Mouse (Mus musculus): ENCODE measurements around the gene Prelid1. TPM values are rescaled to one million over a fixed set of nuclear protein-coding genes. Genes with fewer than 3 reads are reported as not detected.

Gene Prelid1
- polyA plus RNA-seq, 1 experiment from 2014 or later: 320 TPM

- H3K36me3 ChIP-seq (ENCODE audit: control insufficient read depth, insufficient read depth, low read length): peaks cover 12% of the 10 kb centered on the region
- H3K4me3 ChIP-seq (ENCODE audit: low read depth, low read length): peak overlapping the region; percentile 64
- peaks cover 15% of the 10 kb centered on the region for H3K4me1 ChIP-seq (ENCODE audit: control insufficient read depth, insufficient read depth, low read length)
- 2% methylated on average over 26 of the region's 29 CpGs for WGBS
- peak overlapping the region; percentile 69 for H3K9ac ChIP-seq (ENCODE audit: low read depth, low read length)
- ATAC-seq: peak; percentile 15
- peak overlapping the region; percentile 96 for H3K4me2 ChIP-seq (ENCODE audit: low read length)
- no peaks in the 10 kb centered on the region for H3K27me3 ChIP-seq (ENCODE audit: control insufficient read depth, insufficient read depth, low read depth, low read length)
- H3K27ac ChIP-seq (ENCODE audit: low read length): peak overlapping the region; percentile 70
- no peaks in the 10 kb centered on the region for H3K9me3 ChIP-seq (replicated peaks; ENCODE audit: control insufficient read depth, low read length, poor library complexity, severe bottlenecking)
Observed at GRCm38 (mm10) chr13:55329109-55329682, 8.9 kb downstream of the Prelid1 start.

DNA sequence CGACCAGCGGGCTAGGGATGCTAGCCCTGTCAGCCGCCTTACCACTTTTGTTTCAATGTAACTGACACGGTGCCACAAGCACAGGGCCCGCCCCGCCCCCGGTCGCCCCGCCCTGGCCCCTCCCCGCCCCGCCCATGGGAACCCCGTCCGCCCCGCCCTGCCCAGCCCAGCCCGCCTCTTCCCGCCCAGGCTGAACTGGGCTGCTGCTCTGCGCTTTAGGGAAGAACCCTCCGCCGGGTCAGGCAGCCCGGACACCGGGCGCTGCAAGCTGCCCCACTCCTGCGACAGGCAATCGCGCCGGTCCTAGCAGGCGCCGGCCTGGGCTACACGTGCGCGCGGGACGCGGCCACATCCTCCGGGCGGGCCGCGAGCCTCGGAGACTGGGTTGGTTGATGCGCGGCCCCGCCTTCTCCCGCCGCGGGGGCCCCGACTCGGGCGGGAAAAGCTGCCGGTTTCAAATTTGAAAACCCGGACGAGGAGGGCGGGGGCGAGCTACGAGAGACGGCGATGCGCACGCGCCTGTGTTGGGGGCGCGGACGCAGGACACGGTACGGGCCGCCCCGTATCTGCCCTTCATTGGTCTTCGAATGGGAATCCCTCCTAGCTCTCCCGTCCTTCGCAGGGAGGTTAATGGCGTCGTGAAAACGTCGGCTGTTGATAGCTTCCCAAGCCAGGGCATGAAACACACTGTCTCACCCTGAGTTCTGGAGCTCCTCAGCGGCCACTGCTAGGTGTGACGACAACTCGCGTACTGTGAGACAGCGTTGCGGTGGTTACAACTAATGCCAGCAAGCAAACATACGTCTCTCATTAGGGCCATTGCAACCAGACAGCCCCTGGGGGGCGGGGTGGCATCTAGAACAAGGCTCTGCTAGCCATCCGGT lies 9.6 kb downstream of the Prelid1 start, which contains the start of gene Mxd3:
Gene Mxd3 (minus strand): TSS at position 141 of the 884 bp plus-strand sequence.
- H3K36me3 ChIP-seq (ENCODE audit: control insufficient read depth, insufficient read depth, low read length): peaks cover 12% of the 10 kb centered on the region
- H3K4me1 ChIP-seq (ENCODE audit: control insufficient read depth, insufficient read depth, low read length): peaks cover 15% of the 10 kb centered on the region
- ATAC-seq: peak; percentile 78
- peak within 1 kb of the TSS; percentile 69 for H3K9ac ChIP-seq (ENCODE audit: low read depth, low read length)
- H3K4me2 ChIP-seq (ENCODE audit: low read length): peak within 1 kb of the TSS; percentile 96
- H3K4me3 ChIP-seq (ENCODE audit: low read depth, low read length): peak within 1 kb of the TSS; percentile 64
- peak within 1 kb of the TSS; percentile 70 for H3K27ac ChIP-seq (ENCODE audit: low read length)
- no peaks in the 10 kb centered on the region for H3K27me3 ChIP-seq (ENCODE audit: control insufficient read depth, insufficient read depth, low read depth, low read length)
- under 1% methylated on average over 77 of the region's 82 CpGs for WGBS
- no peaks in the 10 kb centered on the region for H3K9me3 ChIP-seq (replicated peaks; ENCODE audit: control insufficient read depth, low read length, poor library complexity, severe bottlenecking)

- Histone ChIP-seq H3K27me3 (ENCODE audit: control insufficient read depth, insufficient read depth, low read depth, low read length) (no peaks in the 10 kb centered on the region), H3K9ac (ENCODE audit: low read depth, low read length) (peak overlapping the region; percentile 69), H3K9me3 (replicated peaks; ENCODE audit: control insufficient read depth, low read length, poor library complexity, severe bottlenecking) (no peaks in the 10 kb centered on the region), H3K27ac (ENCODE audit: low read length) (peak overlapping the region; percentile 70), H3K4me3 (ENCODE audit: low read depth, low read length) (peak overlapping the region; percentile 64), H3K4me1 (ENCODE audit: control insufficient read depth, insufficient read depth, low read length) (peaks cover 15% of the 10 kb centered on the region), H3K4me2 (ENCODE audit: low read length) (peak overlapping the region; percentile 96), H3K36me3 (ENCODE audit: control insufficient read depth, insufficient read depth, low read length) (peaks cover 4% of the 10 kb centered on the region)
- 51% methylated on average over 14 of the region's 14 CpGs for WGBS
- ATAC-seq: no peak
Observed at GRCm38 (mm10) chr13:55330567-55331400, 10.5 kb downstream of the Prelid1 start.

GRCm38 (mm10) chr13:55332331-55332730 lies 12.0 kb downstream of the Prelid1 start:
- Histone ChIP-seq H3K4me1 (ENCODE audit: control insufficient read depth, insufficient read depth, low read length) (peaks cover 10% of the 10 kb centered on the region), H3K36me3 (ENCODE audit: control insufficient read depth, insufficient read depth, low read length) (no peaks in the 10 kb centered on the region), H3K27me3 (ENCODE audit: control insufficient read depth, insufficient read depth, low read depth, low read length) (no peaks in the 10 kb centered on the region), H3K27ac (ENCODE audit: low read length) (no peak overlapping the region), H3K9me3 (replicated peaks; ENCODE audit: control insufficient read depth, low read length, poor library complexity, severe bottlenecking) (no peaks in the 10 kb centered on the region), H3K9ac (ENCODE audit: low read depth, low read length) (no peak overlapping the region), H3K4me3 (ENCODE audit: low read depth, low read length) (no peak overlapping the region), H3K4me2 (ENCODE audit: low read length) (no peak overlapping the region)
- no peak for ATAC-seq
- 76% methylated on average over 3 of the region's 3 CpGs for WGBS

GRCm38 (mm10) chr13:55335701-55336100 lies 15.4 kb downstream of the Prelid1 start:
- no peaks in the 10 kb centered on the region for H3K9me3 ChIP-seq (replicated peaks; ENCODE audit: control insufficient read depth, low read length, poor library complexity, severe bottlenecking)
- H3K27ac ChIP-seq (ENCODE audit: low read length): no peak overlapping the region
- H3K9ac ChIP-seq (ENCODE audit: low read depth, low read length): no peak overlapping the region
- no peak for ATAC-seq
- H3K4me2 ChIP-seq (ENCODE audit: low read length): no peak overlapping the region
- 89% methylated on average over 4 of the region's 4 CpGs for WGBS
- no peaks in the 10 kb centered on the region for H3K36me3 ChIP-seq (ENCODE audit: control insufficient read depth, insufficient read depth, low read length)
- H3K27me3 ChIP-seq (ENCODE audit: control insufficient read depth, insufficient read depth, low read depth, low read length): no peaks in the 10 kb centered on the region
- no peak overlapping the region for H3K4me3 ChIP-seq (ENCODE audit: low read depth, low read length)
- no peaks in the 10 kb centered on the region for H3K4me1 ChIP-seq (ENCODE audit: control insufficient read depth, insufficient read depth, low read length)

DNA sequence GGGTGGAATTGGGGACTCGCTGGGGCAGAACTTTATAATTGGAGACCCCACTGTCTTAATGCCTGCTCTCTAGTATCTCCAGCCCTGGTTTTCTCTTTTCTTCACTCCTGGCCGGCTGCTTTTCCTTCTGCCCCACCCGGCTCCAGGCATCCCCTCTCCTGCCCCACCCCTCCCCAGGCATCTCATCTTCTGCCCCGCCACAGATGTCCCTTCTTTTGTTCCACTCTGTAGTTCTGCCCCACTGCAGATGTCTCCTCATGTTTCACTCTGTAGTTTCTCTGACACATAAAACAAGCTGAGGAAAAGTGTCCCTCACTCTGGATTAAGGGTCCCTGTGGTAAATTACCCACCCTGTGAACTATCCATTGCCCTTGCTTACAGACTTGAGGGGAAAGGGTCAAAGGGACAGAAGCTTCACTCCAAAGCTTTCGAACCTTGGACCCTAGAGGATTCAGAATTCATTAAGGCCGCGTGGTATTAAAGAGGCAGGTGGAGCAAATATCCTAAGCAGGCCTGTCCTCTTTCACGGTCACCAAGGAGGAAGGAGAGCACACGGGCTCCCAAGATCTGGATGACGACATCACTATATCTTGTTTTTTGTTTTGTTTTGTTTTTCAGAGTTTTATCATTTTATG lies 17.2 kb downstream of the Prelid1 start:
- H3K27ac ChIP-seq (ENCODE audit: low read length): no peak overlapping the region
- no peaks in the 10 kb centered on the region for H3K36me3 ChIP-seq (ENCODE audit: control insufficient read depth, insufficient read depth, low read length)
- H3K27me3 ChIP-seq (ENCODE audit: control insufficient read depth, insufficient read depth, low read depth, low read length): no peaks in the 10 kb centered on the region
- no peak overlapping the region for H3K4me3 ChIP-seq (ENCODE audit: low read depth, low read length)
- H3K9ac ChIP-seq (ENCODE audit: low read depth, low read length): no peak overlapping the region
- WGBS: 65% methylated on average over 10 of the region's 10 CpGs
- H3K4me1 ChIP-seq (ENCODE audit: control insufficient read depth, insufficient read depth, low read length): no peaks in the 10 kb centered on the region
- no peaks in the 10 kb centered on the region for H3K9me3 ChIP-seq (replicated peaks; ENCODE audit: control insufficient read depth, low read length, poor library complexity, severe bottlenecking)
- no peak for ATAC-seq
- no peak overlapping the region for H3K4me2 ChIP-seq (ENCODE audit: low read length)

DNA sequence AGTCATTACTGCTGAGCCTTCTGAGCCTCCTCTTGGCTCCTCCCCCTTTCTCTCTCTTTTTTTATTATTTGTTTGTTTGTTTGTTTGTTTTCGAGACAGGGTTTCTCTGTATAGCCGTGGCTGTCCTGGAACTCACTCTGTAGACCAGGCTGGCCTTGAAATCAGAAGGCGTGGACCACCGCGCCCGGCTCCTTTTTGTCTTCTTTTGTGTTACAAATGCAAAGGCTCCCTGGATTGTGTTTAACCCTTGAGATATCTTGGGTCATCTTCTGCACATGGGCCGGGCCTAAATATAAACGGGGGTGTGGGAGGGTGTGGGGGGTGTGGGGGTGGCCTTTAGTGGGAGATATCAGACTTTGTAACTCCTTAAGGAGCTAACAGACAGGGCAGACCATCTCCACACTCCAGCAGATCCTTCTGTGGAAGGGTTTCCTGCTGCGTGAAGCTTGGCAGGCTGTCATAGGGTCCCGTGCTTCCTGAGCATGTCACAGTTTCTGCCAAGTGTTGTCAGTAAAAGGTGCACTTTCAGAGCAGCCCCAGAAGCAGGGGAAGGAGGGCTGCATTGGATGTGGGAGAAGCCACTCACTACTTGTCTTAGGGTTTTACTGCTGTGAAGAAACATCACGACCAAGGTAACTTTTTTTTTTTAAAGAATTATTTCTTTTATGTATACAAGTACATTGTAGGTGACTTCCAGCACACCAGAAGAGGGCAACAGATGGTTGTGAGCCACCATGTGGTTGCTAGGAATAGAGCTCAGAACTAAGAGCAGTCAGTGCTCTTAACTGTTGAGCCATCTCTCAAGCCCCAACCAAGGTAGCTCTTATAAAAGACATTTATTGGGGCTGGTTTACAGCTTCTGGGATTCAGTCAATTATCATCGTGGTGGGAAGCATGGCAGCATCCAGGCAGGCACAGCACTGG lies 18.1 kb downstream of the Prelid1 start:
- no peak overlapping the region for H3K27ac ChIP-seq (ENCODE audit: low read length)
- no peaks in the 10 kb centered on the region for H3K9me3 ChIP-seq (replicated peaks; ENCODE audit: control insufficient read depth, low read length, poor library complexity, severe bottlenecking)
- H3K4me1 ChIP-seq (ENCODE audit: control insufficient read depth, insufficient read depth, low read length): no peaks in the 10 kb centered on the region
- no peak for ATAC-seq
- no peaks in the 10 kb centered on the region for H3K27me3 ChIP-seq (ENCODE audit: control insufficient read depth, insufficient read depth, low read depth, low read length)
- H3K9ac ChIP-seq (ENCODE audit: low read depth, low read length): no peak overlapping the region
- 57% methylated on average over 12 of the region's 12 CpGs for WGBS
- H3K36me3 ChIP-seq (ENCODE audit: control insufficient read depth, insufficient read depth, low read length): no peaks in the 10 kb centered on the region
- no peak overlapping the region for H3K4me2 ChIP-seq (ENCODE audit: low read length)
- H3K4me3 ChIP-seq (ENCODE audit: low read depth, low read length): no peak overlapping the region

DNA sequence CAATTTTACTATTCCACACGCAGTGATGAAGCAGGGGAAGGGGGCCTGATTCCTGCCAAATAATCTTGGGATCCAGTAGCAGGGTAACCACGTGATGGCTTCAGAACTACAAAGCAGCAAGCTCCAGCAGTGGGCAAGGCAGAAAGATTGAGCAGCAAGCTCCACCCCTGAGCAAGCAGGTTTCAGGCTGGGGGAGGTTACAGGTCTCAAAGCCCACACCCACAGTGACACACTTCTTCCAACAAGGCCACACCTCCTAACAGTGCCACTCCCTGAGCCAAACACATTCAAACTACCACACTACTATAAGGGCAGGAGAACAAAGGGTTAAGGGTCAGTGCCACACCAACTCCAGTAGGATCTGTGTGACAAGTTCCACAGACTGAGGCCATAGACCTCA lies 19.0 kb downstream of the Prelid1 start:
- H3K4me2 ChIP-seq (ENCODE audit: low read length): no peak overlapping the region
- no peaks in the 10 kb centered on the region for H3K36me3 ChIP-seq (ENCODE audit: control insufficient read depth, insufficient read depth, low read length)
- H3K4me1 ChIP-seq (ENCODE audit: control insufficient read depth, insufficient read depth, low read length): no peaks in the 10 kb centered on the region
- no peaks in the 10 kb centered on the region for H3K9me3 ChIP-seq (replicated peaks; ENCODE audit: control insufficient read depth, low read length, poor library complexity, severe bottlenecking)
- ATAC-seq: no peak
- no peaks in the 10 kb centered on the region for H3K27me3 ChIP-seq (ENCODE audit: control insufficient read depth, insufficient read depth, low read depth, low read length)
- H3K4me3 ChIP-seq (ENCODE audit: low read depth, low read length): no peak overlapping the region
- H3K9ac ChIP-seq (ENCODE audit: low read depth, low read length): no peak overlapping the region
- H3K27ac ChIP-seq (ENCODE audit: low read length): no peak overlapping the region
- WGBS: 56% methylated on average over 2 of the region's 2 CpGs
